Mouse (Mus musculus) CD4-positive helper T cell, adult 2 months (primary cell): ENCODE data around the gene D630003M21Rik.

Experiments
- DNase-seq: peaks from one replicate; pipeline ENCODE4 v3.0.0-alpha.2; 2012; ENCODE audit warnings: low read depth, missing footprints, low spot score

Gene D630003M21Rik

DNA sequence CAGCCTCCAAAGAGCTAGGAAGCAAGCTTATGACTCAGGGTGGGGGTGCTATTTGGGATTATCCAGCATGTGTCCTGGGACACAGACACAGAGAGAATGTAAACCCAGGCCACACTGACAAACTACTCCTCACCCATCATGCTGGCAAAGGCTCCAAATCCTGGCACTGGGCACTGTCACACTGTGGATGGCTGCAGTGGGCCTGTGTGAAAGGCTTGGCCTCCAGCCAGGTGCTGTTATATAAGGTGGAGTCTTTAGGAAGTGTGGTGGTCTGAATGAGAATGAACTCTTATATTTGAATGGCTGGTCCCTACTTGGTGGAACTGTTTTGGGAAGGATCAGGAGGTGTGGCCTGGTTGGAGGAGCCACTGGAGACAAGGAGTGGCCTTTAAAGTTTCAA, 7.7 kb upstream of the D630003M21Rik start:
- no peak for DNase-seq

- no peak for DNase-seq
Measured at GRCm38 (mm10) chr2:158233106-158233505, 4.1 kb upstream of the D630003M21Rik start.

- DNase-seq = no peak
Measured at GRCm38 (mm10) chr2:158232414-158232813, 3.4 kb upstream of the D630003M21Rik start.

- no peak for DNase-seq
Measured at GRCm38 (mm10) chr2:158231071-158231470, 2.0 kb upstream of the D630003M21Rik start.

- no peak for DNase-seq
Measured at GRCm38 (mm10) chr2:158230617-158231016, 1.6 kb upstream of the D630003M21Rik start.

DNA sequence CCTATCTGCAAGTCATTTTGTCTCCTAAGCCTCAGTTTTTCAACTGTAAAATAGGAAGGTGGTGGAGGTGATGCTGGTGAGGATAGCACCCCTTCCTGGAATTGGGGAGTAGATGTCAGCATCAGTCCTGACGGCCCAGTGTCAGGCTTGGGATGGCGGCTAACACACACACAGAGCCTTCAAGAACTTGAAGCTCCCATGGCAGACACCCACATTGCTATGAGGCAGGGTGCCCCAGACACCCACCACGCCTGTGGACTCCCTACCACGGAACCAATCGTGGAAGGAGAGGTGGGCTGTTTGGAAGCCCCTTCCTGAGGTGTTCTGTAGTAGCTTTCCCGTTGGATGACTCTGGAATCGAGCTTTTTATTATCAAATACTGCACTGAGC, 476 bp upstream of the D630003M21Rik start:
- DNase-seq = no peak

GRCm38 (mm10) chr2:158225301-158225700, 3.7 kb downstream of the D630003M21Rik start:
- no peak for DNase-seq

DNA sequence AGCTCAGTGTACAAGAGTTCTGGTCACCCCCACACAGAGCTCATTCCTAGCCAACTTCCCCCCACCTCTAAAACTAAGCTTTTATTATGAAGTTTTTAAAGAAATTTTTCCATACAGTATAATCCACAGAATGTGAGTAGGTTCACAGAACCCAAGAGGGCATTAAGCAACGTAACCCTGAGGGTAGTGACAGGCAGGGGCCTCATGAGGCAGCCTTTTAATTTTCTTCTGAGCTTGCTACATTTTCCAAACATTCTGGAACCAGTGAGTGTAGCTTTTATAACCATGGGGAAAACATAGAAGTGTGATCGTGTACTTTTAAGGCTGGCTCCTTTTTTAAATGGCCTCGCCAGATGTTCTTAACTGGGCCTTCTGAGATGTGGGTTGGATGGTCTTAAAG, 5.5 kb downstream of the D630003M21Rik start:
- no peak for DNase-seq

GRCm38 (mm10) chr2:158222664-158223063, 6.4 kb downstream of the D630003M21Rik start:
- DNase-seq = no peak

- DNase-seq = no peak
Measured at GRCm38 (mm10) chr2:158221446-158222084, 7.5 kb downstream of the D630003M21Rik start.

DNA sequence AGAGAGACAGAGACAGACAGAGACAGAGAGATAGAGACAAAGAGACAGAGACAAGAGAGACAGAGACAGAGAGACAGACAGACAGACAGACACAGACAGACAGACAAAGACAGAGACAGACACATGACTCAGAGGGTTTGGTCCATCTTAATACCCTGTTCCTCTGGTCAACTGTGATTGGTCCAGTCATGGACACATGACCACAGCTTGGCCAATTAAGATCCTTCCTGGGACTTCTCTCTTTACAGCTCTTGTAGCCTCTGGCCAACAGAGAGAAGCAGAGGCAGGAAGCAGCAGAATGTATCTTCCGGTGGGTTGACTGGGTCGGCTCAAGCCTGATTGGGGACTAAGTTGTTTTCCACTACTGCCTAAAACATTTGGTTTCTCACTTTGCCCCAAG, 9.5 kb downstream of the D630003M21Rik start:
- DNase-seq = no peak

GRCm38 (mm10) chr2:158216510-158216909, 12.5 kb downstream of the D630003M21Rik start:
- no peak for DNase-seq

DNA sequence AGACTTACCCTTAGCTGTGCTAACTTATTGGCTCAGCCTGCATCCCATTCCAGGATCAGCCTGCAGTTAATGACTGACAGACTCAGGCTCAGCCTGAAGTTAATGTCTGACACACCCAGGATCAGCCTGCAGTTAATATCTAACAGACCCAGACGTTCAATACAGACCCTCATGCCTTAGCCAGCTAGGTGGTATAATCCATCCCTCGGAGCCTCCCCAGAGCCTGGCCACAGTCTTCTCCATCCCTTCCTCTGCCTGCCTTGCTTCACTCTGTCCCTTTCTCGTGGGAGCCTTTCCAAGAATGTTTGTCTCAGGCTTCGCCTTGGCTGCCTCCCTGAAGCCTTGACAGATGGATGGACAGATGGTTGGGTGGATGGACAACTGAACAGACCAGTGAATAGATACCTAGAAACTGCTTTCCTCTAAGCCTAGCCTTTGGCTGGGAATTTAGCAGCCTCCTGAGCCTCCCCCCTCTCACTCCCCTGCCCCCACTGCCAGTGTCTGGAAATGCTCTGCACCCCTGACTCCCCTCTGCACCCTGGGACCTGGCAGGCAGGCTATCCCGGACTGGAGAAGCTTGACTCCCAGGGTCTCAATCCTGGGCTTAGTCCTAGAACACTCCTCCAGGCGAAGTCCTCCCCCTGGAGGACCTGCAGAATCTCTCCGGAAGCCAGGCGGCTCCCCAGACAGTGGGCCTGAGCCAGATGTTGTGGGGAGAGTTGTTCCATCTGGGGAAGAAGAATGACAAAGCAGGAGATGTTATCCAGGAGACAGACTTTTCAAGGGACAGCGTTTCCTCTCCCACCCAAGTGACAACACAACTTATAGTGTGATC, 13.5 kb downstream of the D630003M21Rik start:
- DNase-seq = no peak

DNA sequence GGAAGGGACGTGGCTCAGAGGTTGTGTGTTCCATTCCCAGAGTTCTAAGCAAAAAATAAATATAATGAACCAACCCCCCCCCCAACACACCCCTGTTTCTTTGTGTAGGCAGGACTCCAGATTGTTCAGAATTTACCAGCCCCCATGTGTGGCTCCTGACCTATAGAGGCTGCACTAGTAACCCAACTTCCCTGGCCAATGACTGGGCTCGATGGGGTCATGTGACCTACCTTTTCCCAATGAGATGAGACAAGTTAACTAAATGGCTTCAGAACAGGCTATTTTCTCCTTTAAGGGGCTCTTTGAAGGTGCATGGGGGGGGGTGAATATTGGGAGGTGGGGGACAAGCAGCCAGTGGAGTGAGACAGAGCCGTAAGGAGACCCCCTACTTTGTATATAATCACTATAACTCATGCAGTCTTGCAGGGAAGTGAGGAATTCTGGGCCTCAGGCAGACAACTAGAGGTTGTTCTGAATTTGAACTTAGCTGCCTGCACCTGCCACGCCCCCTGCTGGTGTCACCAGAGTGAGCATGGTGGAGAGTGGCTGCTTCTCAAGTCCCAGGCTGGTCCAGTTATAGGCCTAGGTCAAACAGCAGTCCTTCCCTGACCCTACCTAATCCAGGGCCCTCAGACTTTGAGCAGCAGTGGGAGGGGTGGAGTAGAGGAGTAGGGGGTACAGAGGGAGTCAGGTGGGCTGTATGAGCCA, 17.1 kb downstream of the D630003M21Rik start:
- DNase-seq = no peak

GRCm38 (mm10) chr2:158210958-158211357, 18.1 kb downstream of the D630003M21Rik start:
- DNase-seq = no peak

- DNase-seq = no peak
Measured at GRCm38 (mm10) chr2:158210503-158210902, 18.5 kb downstream of the D630003M21Rik start.

GRCm38 (mm10) chr2:158209776-158210175, 19.2 kb downstream of the D630003M21Rik start:
- no peak for DNase-seq

GRCm38 (mm10) chr2:158207848-158208247, 21.2 kb downstream of the D630003M21Rik start:
- DNase-seq = peak; percentile 67

GRCm38 (mm10) chr2:158204114-158204513, 24.9 kb downstream of the D630003M21Rik start:
- DNase-seq = peak; percentile 69

DNA sequence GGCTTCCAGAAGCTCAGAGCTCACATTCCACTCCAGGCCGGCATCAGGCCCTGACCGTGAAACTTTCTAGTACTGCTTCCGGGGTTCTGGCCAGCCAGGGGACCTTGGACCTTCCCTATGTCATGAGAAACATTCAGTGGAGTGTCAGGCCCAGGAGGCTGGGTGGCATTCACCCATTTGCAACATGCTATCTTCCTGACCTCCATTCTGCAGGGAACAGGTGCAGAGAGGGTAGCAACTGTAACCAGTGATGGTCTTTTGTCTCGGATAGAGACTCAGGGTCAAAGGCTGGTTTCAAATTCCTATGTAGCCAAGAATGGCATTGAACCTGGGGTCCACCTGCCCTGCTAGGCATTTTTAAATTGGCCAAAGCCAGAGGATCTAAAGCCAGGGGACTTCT, 25.3 kb downstream of the D630003M21Rik start:
- DNase-seq = no peak

GRCm38 (mm10) chr2:158199281-158199680, 29.7 kb downstream of the D630003M21Rik start:
- no peak for DNase-seq

GRCm38 (mm10) chr2:158198861-158199260, 30.2 kb downstream of the D630003M21Rik start:
- no peak for DNase-seq
